Mouse (Mus musculus): ENCODE measurements at regions not wholly inside any gene's neighbourhood (a gene's known extent, or its start where the extent isn't known, plus 50 kb on each side); places are given as distances from the start of the nearest gene placed in this dataset.
A peak's percentile ranks its signal among the peaks of the same experiment; 100 is the strongest.

DNA sequence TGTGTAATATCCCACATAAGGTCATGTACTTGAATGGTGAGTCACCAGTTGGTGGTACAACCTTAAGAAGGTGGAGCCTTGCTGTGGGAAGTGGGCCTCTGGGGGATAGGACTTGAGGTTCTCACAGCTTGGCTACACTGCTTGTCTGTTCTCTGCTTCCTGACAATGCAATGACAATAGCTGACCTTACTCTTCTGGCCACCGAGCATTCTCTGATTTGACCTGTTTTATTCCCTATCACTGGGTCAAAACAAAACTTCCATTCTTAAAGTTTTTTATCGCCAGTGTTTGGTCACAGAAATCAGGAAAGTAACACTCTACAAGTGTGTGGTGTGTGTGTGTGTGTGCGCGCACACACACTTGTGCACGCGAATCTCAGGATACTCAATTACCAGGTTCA is 203.0 kb upstream of the Nxpe4 start:
- no peak overlapping the region for H3K9ac ChIP-seq
- H3K4me2 ChIP-seq (replicated peaks), result no peak overlapping the region
- no peak overlapping the region for H3K4me3 ChIP-seq (replicated peaks; ENCODE audit: low read length)
- H3K4me1 ChIP-seq (replicated peaks; ENCODE audit: control insufficient read depth, insufficient read depth, low read length), result peaks cover 6% of the 10 kb centered on the region
- no peak for ATAC-seq (ENCODE audit: low FRiP score)
- DNase-seq (ENCODE audit: low spot score), result no peak
- WGBS, result 79% methylated on average over 6 of the region's 6 CpGs
- no peaks in the 10 kb centered on the region for H3K27me3 ChIP-seq (ENCODE audit: control insufficient read depth, insufficient read depth, low read length)
- peaks cover 9% of the 10 kb centered on the region for H3K9me3 ChIP-seq (ENCODE audit: control insufficient read depth, low read length)
- no peaks in the 10 kb centered on the region for H3K36me3 ChIP-seq (replicated peaks; ENCODE audit: control insufficient read depth, insufficient read depth)
- H3K27ac ChIP-seq, result no peak overlapping the region

DNA sequence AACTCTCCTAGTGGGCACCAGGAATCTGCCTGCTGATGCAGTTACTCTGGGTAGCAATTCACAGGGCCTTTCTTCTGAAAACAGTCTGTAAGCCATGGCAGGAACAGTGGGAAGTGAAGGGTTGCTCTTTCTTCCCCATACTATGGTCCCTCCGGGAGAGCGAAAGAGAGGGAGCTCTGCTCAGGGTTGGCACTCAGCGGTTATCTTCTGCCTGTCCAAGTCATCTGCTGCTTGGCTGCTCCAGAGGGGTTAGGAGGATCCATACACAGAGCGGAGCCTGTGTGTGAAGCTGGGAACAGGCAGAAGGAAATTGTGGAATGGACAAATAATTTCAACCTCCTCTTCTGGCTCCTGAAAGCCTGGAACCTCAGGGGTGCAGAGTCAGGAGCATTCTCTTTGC is 200.6 kb upstream of the Nxpe4 start:
- H3K4me3 ChIP-seq (replicated peaks; ENCODE audit: low read length), result no peak overlapping the region
- H3K9me3 ChIP-seq (ENCODE audit: control insufficient read depth, low read length), result no peaks in the 10 kb centered on the region
- H3K9ac ChIP-seq, result no peak overlapping the region
- no peaks in the 10 kb centered on the region for H3K27me3 ChIP-seq (ENCODE audit: control insufficient read depth, insufficient read depth, low read length)
- H3K27ac ChIP-seq, result no peak overlapping the region
- H3K4me2 ChIP-seq (replicated peaks), result no peak overlapping the region
- no peaks in the 10 kb centered on the region for H3K36me3 ChIP-seq (replicated peaks; ENCODE audit: control insufficient read depth, insufficient read depth)
- 78% methylated on average over 4 of the region's 4 CpGs for WGBS
- peaks cover 6% of the 10 kb centered on the region for H3K4me1 ChIP-seq (replicated peaks; ENCODE audit: control insufficient read depth, insufficient read depth, low read length)
- ATAC-seq (ENCODE audit: low FRiP score) (no peak), DNase-seq (ENCODE audit: low spot score) (no peak)

DNA sequence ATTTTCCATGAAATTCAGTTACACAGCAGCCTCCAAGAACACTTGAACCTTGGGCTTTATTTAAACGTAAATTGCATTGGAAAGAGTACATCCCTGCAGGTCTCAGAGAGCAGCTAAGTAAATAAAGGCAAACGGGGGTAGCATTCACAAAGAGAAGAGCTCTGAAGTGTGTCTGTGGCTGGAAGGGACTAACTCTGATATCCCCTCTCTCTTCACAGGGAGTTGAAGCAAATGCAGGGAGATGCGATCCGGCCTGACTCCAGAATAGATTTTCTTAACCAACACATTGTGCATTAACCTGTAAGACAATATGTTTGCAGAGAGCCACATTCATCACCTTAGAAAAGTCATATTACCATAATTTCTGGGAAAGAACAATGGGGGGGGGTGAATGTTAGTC is 199.7 kb upstream of the Nxpe4 start:
- peaks cover 6% of the 10 kb centered on the region for H3K4me1 ChIP-seq (replicated peaks; ENCODE audit: control insufficient read depth, insufficient read depth, low read length)
- no peaks in the 10 kb centered on the region for H3K9me3 ChIP-seq (ENCODE audit: control insufficient read depth, low read length)
- DNase-seq (ENCODE audit: low spot score) (no peak), ATAC-seq (ENCODE audit: low FRiP score) (no peak)
- WGBS, result 60% methylated on average over 4 of the region's 4 CpGs
- H3K4me2 ChIP-seq (replicated peaks), result no peak overlapping the region
- H3K4me3 ChIP-seq (replicated peaks; ENCODE audit: low read length), result no peak overlapping the region
- no peaks in the 10 kb centered on the region for H3K36me3 ChIP-seq (replicated peaks; ENCODE audit: control insufficient read depth, insufficient read depth)
- H3K9ac ChIP-seq, result no peak overlapping the region
- H3K27ac ChIP-seq, result no peak overlapping the region
- H3K27me3 ChIP-seq (ENCODE audit: control insufficient read depth, insufficient read depth, low read length), result no peaks in the 10 kb centered on the region

DNA sequence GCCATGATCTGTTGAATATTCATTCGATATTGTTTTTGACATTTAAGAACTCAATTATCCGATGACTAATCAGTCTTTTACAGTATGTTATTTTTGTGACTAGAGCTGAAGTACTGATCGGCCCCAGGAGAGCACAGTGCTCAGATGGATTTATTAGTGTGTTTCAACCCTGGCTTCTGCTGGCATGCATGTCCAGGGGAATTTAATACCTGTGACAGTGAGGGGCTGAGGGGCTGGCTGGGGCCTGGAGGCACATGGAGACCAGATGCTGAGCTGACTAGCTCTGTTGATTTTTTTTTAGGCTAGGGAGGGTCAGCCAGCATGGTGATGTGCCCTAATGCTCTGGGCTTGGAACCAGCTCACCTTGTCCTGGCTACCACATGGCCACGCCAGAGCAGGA is 199.2 kb upstream of the Nxpe4 start:
- no peak overlapping the region for H3K9ac ChIP-seq

DNA sequence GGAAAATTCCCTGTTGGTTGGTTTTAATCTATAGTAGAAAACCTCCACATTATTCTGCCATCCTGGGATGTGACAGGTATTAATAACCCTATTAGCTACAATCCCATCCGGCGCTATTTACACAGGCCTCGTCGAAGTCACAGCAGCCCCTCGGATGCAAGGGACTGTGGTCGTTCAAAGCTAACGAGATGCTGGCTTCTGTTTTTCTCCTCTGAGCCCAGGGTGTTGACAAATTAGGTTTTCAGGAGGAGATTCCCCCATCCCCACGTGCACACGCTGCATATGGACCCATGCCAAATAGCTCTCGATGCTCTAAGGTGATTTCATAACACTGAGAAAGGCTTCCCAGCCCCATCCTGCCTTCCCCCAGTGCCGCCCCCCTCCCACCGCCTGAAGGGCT is 188.7 kb upstream of the Nxpe4 start:
- Histone ChIP-seq H3K27ac (peak overlapping the region; percentile 32; the same call in 1 of the 2 replicates), H3K9me3 (ENCODE audit: control insufficient read depth, low read length) (no peaks in the 10 kb centered on the region), H3K4me3 (replicated peaks; ENCODE audit: low read length) (no peak overlapping the region), H3K4me2 (replicated peaks) (no peak overlapping the region), H3K4me1 (replicated peaks; ENCODE audit: control insufficient read depth, insufficient read depth, low read length) (peaks cover 5% of the 10 kb centered on the region; the same call in 1 of the 2 replicates), H3K9ac (no peak overlapping the region), H3K36me3 (replicated peaks; ENCODE audit: control insufficient read depth, insufficient read depth) (no peaks in the 10 kb centered on the region), H3K27me3 (ENCODE audit: control insufficient read depth, insufficient read depth, low read length) (0 out of 2 replicates have a peak, but pooled peaks cover 3% of the 10 kb centered on the region)
- 34% methylated on average over 12 of the region's 12 CpGs for WGBS
- ATAC-seq (ENCODE audit: low FRiP score) (no peak; the same call in 1 of the 2 replicates), DNase-seq (ENCODE audit: low spot score) (peak; percentile 58)

More for the DNA sequence above, 199.2 kb upstream of the Nxpe4 start:
- Histone ChIP-seq H3K27ac (no peak overlapping the region), H3K4me2 (replicated peaks) (no peak overlapping the region), H3K27me3 (ENCODE audit: control insufficient read depth, insufficient read depth, low read length) (no peaks in the 10 kb centered on the region), H3K36me3 (replicated peaks; ENCODE audit: control insufficient read depth, insufficient read depth) (no peaks in the 10 kb centered on the region), H3K4me1 (replicated peaks; ENCODE audit: control insufficient read depth, insufficient read depth, low read length) (peaks cover 6% of the 10 kb centered on the region), H3K4me3 (replicated peaks; ENCODE audit: low read length) (no peak overlapping the region), H3K9me3 (ENCODE audit: control insufficient read depth, low read length) (no peaks in the 10 kb centered on the region)
- WGBS, result 65% methylated on average over 4 of the region's 4 CpGs
- DNase-seq (ENCODE audit: low spot score) (no peak), ATAC-seq (ENCODE audit: low FRiP score) (no peak)

DNA sequence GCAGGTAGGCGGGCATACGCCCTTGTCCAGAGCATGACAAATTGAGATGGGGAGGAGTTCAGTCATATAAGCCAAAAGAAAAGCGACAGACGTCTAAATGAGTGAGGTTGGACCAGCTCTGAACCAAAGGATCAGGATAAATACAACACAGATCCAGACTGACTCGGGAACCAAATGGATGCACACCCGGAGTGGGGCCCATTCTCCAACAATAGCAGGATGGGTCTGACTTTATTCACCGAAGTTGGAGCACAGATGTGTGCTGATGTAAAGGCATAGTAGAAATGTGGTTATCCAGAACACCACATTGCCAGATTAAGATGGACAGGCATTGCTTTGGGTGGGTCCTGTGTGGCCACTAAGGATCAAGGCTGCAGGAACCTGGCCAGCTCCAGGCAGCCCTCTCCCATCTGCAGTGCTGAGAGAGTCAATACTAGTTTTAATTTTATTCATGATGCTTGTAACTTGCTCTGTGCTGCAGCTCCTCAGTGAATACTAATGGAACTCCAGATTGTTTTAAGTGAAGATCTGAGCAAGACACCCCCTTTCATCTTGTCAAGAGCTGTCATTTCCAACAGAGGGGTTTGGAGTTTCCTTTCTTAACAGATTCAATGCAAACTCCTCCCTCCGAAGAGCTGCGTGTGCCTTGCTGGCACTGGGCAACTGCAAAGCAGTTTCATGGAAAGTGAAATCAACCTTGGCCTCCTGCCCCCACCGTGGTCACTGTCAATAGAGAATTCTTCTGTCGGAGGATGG is 176.3 kb upstream of the Nxpe4 start:
- H3K27ac ChIP-seq, result no peak overlapping the region
- DNase-seq (ENCODE audit: low spot score), result peak; percentile 35

DNA sequence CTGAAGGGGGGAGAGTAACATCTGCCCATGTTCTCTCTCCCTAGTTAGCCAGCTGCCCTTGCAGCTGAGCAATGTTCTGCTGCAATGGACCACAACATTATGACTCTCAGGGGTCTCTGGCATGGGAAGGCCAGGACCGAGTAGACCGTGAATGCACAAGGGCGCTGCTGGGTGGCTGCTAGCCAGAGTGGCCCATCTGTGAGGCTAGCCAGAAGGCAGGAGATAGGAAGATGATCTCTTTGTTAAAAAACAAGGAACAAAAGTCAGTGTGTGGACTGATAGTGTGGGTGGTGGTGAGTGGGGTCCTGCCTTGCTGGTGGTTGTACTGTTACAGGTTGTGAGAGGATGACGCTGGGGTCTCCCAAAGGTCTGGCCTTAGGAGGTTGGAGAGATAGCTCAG is 174.6 kb upstream of the Nxpe4 start:
- Histone ChIP-seq H3K27me3 (ENCODE audit: control insufficient read depth, insufficient read depth, low read length) (no peaks in the 10 kb centered on the region; the same call in 1 of the 2 replicates), H3K4me3 (replicated peaks; ENCODE audit: low read length) (no peak overlapping the region), H3K4me1 (replicated peaks; ENCODE audit: control insufficient read depth, insufficient read depth, low read length) (no peaks in the 10 kb centered on the region), H3K9me3 (ENCODE audit: control insufficient read depth, low read length) (no peaks in the 10 kb centered on the region), H3K4me2 (replicated peaks) (no peak overlapping the region), H3K36me3 (replicated peaks; ENCODE audit: control insufficient read depth, insufficient read depth) (no peaks in the 10 kb centered on the region), H3K9ac (no peak overlapping the region), H3K27ac (no peak overlapping the region)
- 85% methylated on average over 4 of the region's 4 CpGs for WGBS
- ATAC-seq (ENCODE audit: low FRiP score) (no peak), DNase-seq (ENCODE audit: low spot score) (no peak)

More for the DNA sequence above, 176.3 kb upstream of the Nxpe4 start:
- H3K4me3 ChIP-seq (replicated peaks; ENCODE audit: low read length), result no peak overlapping the region
- no peaks in the 10 kb centered on the region for H3K9me3 ChIP-seq (ENCODE audit: control insufficient read depth, low read length)
- H3K9ac ChIP-seq, result no peak overlapping the region
- peak; percentile 80; the same call in 1 of the 2 replicates for ATAC-seq (ENCODE audit: low FRiP score)
- no peaks in the 10 kb centered on the region; the same call in 1 of the 2 replicates for H3K27me3 ChIP-seq (ENCODE audit: control insufficient read depth, insufficient read depth, low read length)
- 42% methylated on average over 11 of the region's 11 CpGs for WGBS
- H3K4me1 ChIP-seq (replicated peaks; ENCODE audit: control insufficient read depth, insufficient read depth, low read length), result no peaks in the 10 kb centered on the region
- no peaks in the 10 kb centered on the region for H3K36me3 ChIP-seq (replicated peaks; ENCODE audit: control insufficient read depth, insufficient read depth)
- no peak overlapping the region for H3K4me2 ChIP-seq (replicated peaks)

DNA sequence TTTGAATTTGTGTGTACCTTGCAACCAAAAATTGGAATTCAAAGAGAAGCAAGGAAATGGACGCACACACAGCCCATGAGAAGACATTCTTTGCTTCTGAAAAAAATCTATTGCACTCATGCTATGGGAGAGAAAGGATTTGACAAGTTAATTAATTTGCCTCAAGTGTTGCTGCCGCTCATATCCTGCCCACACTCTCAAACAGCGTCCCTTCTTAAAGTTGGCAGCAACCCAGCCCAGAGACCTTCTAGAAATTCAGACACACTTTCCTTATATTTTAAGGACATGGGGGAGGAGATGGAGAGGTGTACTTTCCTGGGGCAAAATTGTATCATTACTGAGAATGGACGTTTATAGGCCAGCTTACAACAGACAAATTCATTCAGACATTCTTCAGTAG is 167.2 kb upstream of the Nxpe4 start:
- ATAC-seq (ENCODE audit: low FRiP score) (no peak), DNase-seq (ENCODE audit: low spot score) (no peak)
- H3K9ac ChIP-seq, result no peak overlapping the region
- H3K4me2 ChIP-seq (replicated peaks), result no peak overlapping the region
- 63% methylated on average over 4 of the region's 4 CpGs for WGBS
- no peaks in the 10 kb centered on the region for H3K27me3 ChIP-seq (ENCODE audit: control insufficient read depth, insufficient read depth, low read length)
- no peak overlapping the region for H3K4me3 ChIP-seq (replicated peaks; ENCODE audit: low read length)
- H3K9me3 ChIP-seq (ENCODE audit: control insufficient read depth, low read length), result no peaks in the 10 kb centered on the region
- H3K27ac ChIP-seq, result no peak overlapping the region
- no peaks in the 10 kb centered on the region for H3K36me3 ChIP-seq (replicated peaks; ENCODE audit: control insufficient read depth, insufficient read depth)
- H3K4me1 ChIP-seq (replicated peaks; ENCODE audit: control insufficient read depth, insufficient read depth, low read length), result no peaks in the 10 kb centered on the region

DNA sequence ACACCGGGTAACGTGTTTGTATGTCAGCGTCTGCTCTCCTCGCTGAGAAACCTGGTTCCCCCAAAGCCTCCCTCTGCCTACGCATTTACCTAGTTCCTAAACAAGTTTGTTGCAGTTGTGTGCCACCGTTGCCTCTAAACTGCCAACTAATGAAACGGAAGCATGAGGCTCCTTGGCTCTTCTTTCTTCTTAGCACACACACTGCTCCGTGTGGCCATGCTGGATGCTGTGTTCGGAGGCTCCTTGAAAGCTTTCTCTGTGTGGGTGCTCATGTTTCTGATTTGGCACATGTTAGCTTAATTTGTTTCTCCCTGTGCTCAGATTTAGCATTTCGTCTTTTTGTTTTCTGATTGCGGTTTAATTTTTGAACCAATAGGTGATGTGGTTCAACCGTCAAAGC is 162.2 kb upstream of the Nxpe4 start:
- Histone ChIP-seq H3K9ac (no peak overlapping the region), H3K4me2 (replicated peaks) (no peak overlapping the region), H3K4me3 (replicated peaks; ENCODE audit: low read length) (no peak overlapping the region), H3K27ac (no peak overlapping the region), H3K36me3 (replicated peaks; ENCODE audit: control insufficient read depth, insufficient read depth) (no peaks in the 10 kb centered on the region), H3K27me3 (ENCODE audit: control insufficient read depth, insufficient read depth, low read length) (no peaks in the 10 kb centered on the region), H3K4me1 (replicated peaks; ENCODE audit: control insufficient read depth, insufficient read depth, low read length) (no peaks in the 10 kb centered on the region), H3K9me3 (ENCODE audit: control insufficient read depth, low read length) (no peaks in the 10 kb centered on the region)
- DNase-seq (ENCODE audit: low spot score) (no peak), ATAC-seq (ENCODE audit: low FRiP score) (no peak)
- whole genome bisulfite sequencing, result 93% methylated on average over 12 of the region's 12 CpGs

Measured in hindbrain, embryonic 14.5 days (tissue).